Mouse (Mus musculus) thymus, postnatal 14 days (tissue): ENCODE data around the gene Ak6.

ENCODE experiments used
- DNase-seq: peaks from one replicate; pipeline ENCODE4 v3.0.0; 2021

The Ak6 gene

GRCm38 (mm10) chr13:100669291-100670022 lies 18.7 kb downstream of the Ak6 start, which contains the start of gene Ccdc125:
Ccdc125 (plus strand) TSS chr13:100669717.
- peak; percentile 52 for DNase-seq

- peak; percentile 17 for DNase-seq
These were observed 19.5 kb downstream of the Ak6 start for GRCm38 (mm10) chr13:100670181-100670741.

- DNase-seq, result no peak
These were observed 25.3 kb downstream of the Ak6 start for GRCm38 (mm10) chr13:100675936-100676635.

GRCm38 (mm10) chr13:100681615-100682014 lies 30.8 kb downstream of the Ak6 start:
- DNase-seq, result no peak

- DNase-seq, result no peak
These were observed 32.1 kb downstream of the Ak6 start for GRCm38 (mm10) chr13:100682837-100683236.

- DNase-seq, result peak; percentile 16
These were observed 33.6 kb downstream of the Ak6 start for GRCm38 (mm10) chr13:100684355-100684754.

GRCm38 (mm10) chr13:100687513-100687912 lies 36.7 kb downstream of the Ak6 start:
- DNase-seq, result no peak

- DNase-seq, result no peak
These were observed 46.8 kb downstream of the Ak6 start for GRCm38 (mm10) chr13:100697541-100697940.

- no peak for DNase-seq
These were observed 48.1 kb downstream of the Ak6 start for GRCm38 (mm10) chr13:100698866-100699265.

- DNase-seq, result no peak
These were observed 52.7 kb downstream of the Ak6 start for GRCm38 (mm10) chr13:100703468-100703867.

- no peak for DNase-seq
These were observed 55.4 kb downstream of the Ak6 start for GRCm38 (mm10) chr13:100706206-100706605.

- no peak for DNase-seq
These were observed 64.7 kb downstream of the Ak6 start for GRCm38 (mm10) chr13:100715467-100715866.
